Mouse (Mus musculus) brain, embryonic 14.5 days (tissue): ENCODE measurements at regions not wholly inside any gene's neighbourhood (a gene's known extent, or its start where the extent isn't known, plus 50 kb on each side); places are given as distances from the start of the nearest gene placed in this dataset.
A peak's percentile ranks its signal among the peaks of the same experiment; 100 is the strongest.

ENCODE experiments used
- DNase-seq: peaks from one replicate; pipeline ENCODE4 v3.0.0-alpha.2; 2011; ENCODE audit warnings: low read depth
- CTCF ChIP-seq: fragments of 200-500 bp; IDR thresholded peaks from 2 replicates; pipeline ENCODE4 v1.5.1; 2012; ENCODE audit warnings: inconsistent platforms, mild to moderate bottlenecking, moderate library complexity, borderline replicate concordance; ENCODE audit not compliant: insufficient read depth, insufficient read length; ENCODE audit errors: extremely low read depth
- POLR2A ChIP-seq: fragments of 200-500 bp; IDR thresholded peaks from 2 replicates; pipeline ENCODE4 v1.6.1; 2012; ENCODE audit warnings: mild to moderate bottlenecking, inconsistent platforms, borderline replicate concordance; ENCODE audit not compliant: poor library complexity, insufficient read depth, insufficient read length, severe bottlenecking; ENCODE audit errors: extremely low read depth

- TF ChIP-seq CTCF (peak; percentile 49; the same call in 1 of the 2 replicates), POLR2A (no peak)
- DNase-seq: peak; percentile 73
These were observed 205.7 kb upstream of the Hs3st1 start for GRCm38 (mm10) chr5:39960981-39961380.

GRCm38 (mm10) chr5:39935564-39935963, 180.3 kb upstream of the Hs3st1 start:
- no peak for DNase-seq
- TF ChIP-seq CTCF (no peak), POLR2A (no peak)

GRCm38 (mm10) chr5:39931890-39932289, 176.6 kb upstream of the Hs3st1 start:
- TF ChIP-seq POLR2A (no peak), CTCF (no peak)
- no peak for DNase-seq

GRCm38 (mm10) chr5:39909369-39909768, 154.1 kb upstream of the Hs3st1 start:
- no peak for TF ChIP-seq POLR2A
- TF ChIP-seq CTCF: no peak
- no peak for DNase-seq

- TF ChIP-seq POLR2A: no peak
- no peak for TF ChIP-seq CTCF
- no peak for DNase-seq
These were observed 116.4 kb upstream of the Hs3st1 start for GRCm38 (mm10) chr5:39871723-39872085.

- no peak for TF ChIP-seq CTCF
- TF ChIP-seq POLR2A: no peak
- peak; percentile 67 for DNase-seq
These were observed 115.8 kb upstream of the Hs3st1 start for GRCm38 (mm10) chr5:39870835-39871722.

DNA sequence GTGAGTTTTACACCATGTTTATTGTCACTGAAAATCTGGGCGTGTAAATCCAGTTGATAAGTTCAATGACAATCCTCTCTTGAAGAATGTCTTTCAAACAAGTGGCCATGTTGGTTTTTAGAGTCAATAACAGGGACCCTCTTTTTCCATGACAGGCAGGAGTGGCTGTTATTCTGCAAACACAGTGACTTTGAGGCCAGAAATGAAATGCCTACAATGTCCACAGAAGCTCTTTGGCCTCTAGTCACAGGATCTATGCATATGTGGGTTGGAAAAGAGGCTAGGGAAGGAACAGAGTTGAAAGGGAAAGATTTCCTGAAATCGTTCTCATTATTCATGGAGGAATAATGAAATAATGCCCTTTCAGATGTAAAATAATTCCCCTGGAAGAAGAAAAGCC, 101.9 kb upstream of the Hs3st1 start:
- TF ChIP-seq CTCF (no peak), POLR2A (no peak)
- peak; percentile 62 for DNase-seq

- peak; percentile 84 for DNase-seq
- TF ChIP-seq CTCF (no peak), POLR2A (no peak)
These were observed 101.4 kb upstream of the Hs3st1 start for GRCm38 (mm10) chr5:39856616-39857156.

- no peak for TF ChIP-seq POLR2A
- TF ChIP-seq CTCF: no peak
- DNase-seq: peak; percentile 79
These were observed 100.7 kb upstream of the Hs3st1 start for GRCm38 (mm10) chr5:39855685-39856615.

GRCm38 (mm10) chr5:39847187-39847586, 91.9 kb upstream of the Hs3st1 start:
- no peak for DNase-seq
- TF ChIP-seq CTCF: no peak
- no peak for TF ChIP-seq POLR2A

DNA sequence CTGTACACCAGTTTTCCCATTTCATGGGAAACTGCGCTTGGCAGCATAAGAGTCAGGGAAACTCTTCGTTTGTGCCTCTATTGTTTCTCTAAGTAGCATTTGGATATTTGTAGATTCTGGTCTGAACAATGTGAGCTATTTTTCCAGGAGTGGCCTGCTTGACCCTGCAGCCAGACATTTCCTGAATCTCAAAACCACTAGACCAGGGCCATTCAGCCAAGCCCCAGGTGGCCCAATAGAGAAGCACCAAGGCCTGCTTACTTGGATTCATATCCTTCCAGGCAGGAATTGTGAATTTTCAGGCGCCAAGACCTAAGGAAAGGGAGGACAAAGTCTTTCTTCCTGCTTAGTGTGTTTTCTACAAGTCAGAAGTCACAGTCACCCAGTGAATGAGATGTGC, 85.9 kb upstream of the Hs3st1 start:
- no peak for TF ChIP-seq CTCF
- TF ChIP-seq POLR2A: no peak
- peak; percentile 20 for DNase-seq

DNA sequence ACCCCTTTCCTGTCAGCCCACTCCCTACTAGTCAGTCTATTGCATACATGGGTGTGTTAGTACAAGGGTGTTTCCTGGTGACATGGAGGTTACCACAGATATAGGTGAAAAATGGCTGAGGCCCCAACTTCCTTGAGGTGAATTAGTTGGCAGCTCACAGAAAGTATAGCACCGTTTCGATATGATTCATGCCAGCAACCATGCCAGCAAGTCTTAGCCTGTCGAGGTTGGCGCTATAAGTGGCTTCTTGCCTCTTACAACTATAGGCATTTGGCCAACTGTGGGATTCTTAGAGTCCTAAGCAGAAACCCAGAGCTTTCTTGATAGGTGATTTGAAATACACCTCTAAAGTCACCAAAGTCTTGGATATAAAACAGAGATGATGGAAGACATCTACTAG, 85.3 kb upstream of the Hs3st1 start:
- DNase-seq: no peak

DNA sequence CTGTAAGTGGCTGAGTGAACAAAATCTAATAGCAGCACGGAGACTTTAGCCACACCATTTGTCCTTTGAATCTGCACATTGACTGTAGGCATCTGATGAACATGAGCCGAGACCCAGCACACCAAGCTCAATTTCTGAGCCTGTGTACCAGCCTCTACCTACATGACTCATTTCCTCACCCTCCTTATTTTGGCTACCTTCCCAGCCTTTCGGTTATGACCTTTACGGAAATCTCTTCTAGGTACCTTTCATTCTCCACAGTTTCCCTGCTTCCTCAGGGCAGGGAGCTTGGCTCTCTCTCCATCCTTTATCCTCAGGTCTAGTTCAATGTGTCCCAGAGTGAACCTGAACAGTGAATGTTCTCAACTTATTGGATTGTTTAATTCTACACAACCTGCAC, 77.3 kb upstream of the Hs3st1 start:
- no peak for DNase-seq
- TF ChIP-seq POLR2A (no peak), CTCF (no peak)

More for the DNA sequence above, 85.3 kb upstream of the Hs3st1 start:
- no peak for TF ChIP-seq CTCF
- no peak for TF ChIP-seq POLR2A
